Mouse (Mus musculus): ENCODE data around the gene Ets1. TPM values are rescaled to one million over a fixed set of nuclear protein-coding genes. Genes with fewer than 3 reads are reported as not detected.

The Ets1 gene
- total RNA-seq, 2 experiments from 2014 or later = 53.5 to 65.4 TPM

DNA sequence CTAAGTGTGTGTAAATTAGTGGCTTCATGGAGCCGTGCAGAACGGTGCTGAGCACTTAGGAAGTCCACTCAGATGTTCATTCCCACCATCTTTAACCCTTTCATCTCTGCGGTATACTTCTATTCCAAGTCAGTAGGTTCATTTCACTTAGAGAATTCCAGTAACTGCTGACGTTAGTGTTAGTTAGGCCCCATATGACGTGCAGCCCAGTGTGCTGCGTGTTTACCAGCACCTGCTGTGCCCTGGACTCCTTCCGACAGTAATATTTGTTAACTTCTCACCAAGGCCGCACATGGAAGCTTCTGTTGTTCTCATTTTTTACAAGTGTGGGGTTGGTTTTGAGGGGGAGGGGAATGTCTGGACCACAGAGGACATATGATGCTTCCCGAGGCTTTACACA is 108.3 kb downstream of the Ets1 start:
- no peak for DNase-seq
- intact Hi-C loops (cut with DNase I) = loop anchor here (5.0 kb wide), 1 partner anchor 193 kb away; no protein-coding TSS in a partner anchor

DNA sequence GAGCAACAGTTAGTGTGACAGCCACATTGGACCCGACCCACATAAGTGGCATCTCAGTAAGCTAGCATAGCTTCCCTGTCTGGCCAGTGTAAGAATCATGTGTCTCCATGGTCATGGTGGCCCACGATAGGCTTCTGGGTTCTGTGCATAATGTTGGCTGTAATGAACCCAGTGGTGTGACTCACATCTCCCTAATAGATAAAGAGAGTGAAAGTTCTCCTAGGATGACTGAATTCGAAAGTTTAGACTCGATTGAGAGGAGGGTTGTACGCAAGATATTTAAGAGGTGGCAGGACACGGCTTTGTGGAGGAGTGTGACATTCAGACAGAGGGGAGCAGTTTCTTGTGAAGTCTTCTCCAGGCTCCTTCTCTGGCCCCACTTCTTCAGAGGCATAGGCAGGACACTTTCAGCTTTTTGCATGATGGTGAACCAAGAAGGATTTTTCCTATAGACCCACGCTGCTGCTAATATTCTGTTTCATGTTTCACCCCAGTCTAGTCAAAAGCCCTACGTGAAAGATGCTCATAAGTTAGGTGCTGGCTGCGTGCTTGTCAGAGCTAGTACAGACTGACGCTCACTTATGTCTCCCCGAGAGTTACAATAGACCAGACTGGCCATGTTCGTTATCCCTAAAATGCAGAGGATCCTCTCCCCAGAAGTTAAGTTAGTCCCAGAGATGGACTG is 109.2 kb downstream of the Ets1 start:
- no peak for DNase-seq
- intact Hi-C loops (cut with DNase I) = loop anchor here (5.0 kb wide), 1 partner anchor 337 kb away; no protein-coding TSS in a partner anchor

DNA sequence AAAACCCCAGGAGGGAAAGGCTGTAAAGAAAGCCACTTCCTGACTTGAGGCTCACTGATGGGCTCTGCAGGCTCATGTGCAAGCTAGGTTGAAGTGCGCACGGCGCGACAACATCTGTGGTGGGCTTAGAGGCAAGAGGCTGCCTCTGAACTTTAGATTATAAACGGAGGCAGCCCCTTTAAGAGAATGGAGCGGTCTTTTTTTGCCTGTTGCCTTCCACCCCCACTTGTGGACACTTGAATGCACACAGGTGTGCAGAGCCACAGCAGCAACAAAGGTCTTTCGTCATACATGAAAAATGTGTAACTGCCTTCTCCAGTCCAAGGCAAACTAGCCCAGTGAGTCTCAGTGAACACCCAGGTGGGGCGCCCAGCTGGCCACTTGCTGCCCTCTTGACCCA is 110.0 kb downstream of the Ets1 start:
- DNase-seq = no peak
- intact Hi-C loops (cut with DNase I) = loop anchor here (5.0 kb wide), 1 partner anchor 336 kb away; no protein-coding TSS in a partner anchor

DNA sequence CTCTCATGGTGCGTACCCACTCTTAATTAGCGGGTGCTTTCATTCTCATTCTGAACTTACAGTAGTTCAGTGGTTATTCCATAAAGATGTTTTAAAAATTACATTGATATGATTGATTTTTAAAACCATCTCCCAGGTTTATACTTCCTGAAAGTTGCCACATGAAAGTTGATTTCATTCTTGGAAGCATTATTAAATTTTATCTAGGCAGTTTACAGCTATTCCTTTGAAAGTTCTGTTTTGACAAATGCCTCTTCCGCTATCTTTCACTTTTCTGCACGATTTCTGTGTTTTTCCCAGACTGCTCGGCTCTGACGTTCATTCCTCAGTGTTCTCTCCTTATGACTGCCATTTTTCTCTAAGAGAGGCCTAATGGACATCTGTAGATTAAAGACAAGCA is 110.6 kb downstream of the Ets1 start:
- intact Hi-C loops (cut with DNase I) = loop anchor here (5.0 kb wide), 1 partner anchor 336 kb away; no protein-coding TSS in a partner anchor

DNA sequence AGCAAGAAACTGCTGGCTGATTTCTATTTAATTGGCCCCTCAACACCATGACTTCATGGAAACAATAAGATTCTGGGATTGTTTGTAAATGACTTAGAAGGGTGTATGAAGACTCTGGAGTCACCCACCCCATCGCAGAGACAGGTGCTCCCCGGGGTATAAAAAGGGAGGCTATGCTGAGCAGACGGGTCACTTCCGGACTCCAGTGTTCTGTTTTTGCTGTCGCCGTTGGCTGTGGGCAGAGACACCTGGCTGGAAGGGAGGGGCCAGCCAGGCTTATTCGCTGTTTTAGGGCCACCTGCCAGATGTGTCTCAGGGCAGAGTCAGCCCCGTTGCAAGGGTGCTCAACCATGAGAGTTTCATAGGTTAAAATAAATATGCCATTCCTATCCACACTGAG is 111.6 kb downstream of the Ets1 start:
- intact Hi-C loops (cut with DNase I) = loop anchor here (5.0 kb wide), 1 partner anchor 335 kb away; no protein-coding TSS in a partner anchor
- no peak for DNase-seq

More for the DNA sequence above, 110.6 kb downstream of the Ets1 start:
- no peak for DNase-seq

DNA sequence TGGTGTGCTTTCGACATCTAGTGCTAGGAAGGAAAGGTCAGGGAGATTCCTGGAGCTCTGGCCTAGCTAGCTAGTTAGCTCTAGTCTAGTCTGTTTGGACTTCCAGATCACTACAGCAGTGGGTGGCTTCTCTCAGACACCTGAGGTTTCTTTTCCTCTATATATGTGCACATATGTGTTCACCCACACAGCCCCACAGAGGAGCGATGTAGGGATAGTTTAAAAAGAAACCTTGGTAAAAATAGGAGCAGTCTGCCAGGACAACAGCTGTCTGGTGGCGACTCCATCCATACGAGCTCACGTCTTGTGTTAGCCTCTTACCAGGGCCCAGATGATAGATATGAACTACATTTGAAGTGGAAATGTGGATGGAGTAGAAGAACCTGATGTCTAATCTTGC is 112.5 kb downstream of the Ets1 start:
- intact Hi-C loops (cut with DNase I) = loop anchor here (5.0 kb wide), 1 partner anchor 334 kb away; no protein-coding TSS in a partner anchor
- DNase-seq = no peak

DNA sequence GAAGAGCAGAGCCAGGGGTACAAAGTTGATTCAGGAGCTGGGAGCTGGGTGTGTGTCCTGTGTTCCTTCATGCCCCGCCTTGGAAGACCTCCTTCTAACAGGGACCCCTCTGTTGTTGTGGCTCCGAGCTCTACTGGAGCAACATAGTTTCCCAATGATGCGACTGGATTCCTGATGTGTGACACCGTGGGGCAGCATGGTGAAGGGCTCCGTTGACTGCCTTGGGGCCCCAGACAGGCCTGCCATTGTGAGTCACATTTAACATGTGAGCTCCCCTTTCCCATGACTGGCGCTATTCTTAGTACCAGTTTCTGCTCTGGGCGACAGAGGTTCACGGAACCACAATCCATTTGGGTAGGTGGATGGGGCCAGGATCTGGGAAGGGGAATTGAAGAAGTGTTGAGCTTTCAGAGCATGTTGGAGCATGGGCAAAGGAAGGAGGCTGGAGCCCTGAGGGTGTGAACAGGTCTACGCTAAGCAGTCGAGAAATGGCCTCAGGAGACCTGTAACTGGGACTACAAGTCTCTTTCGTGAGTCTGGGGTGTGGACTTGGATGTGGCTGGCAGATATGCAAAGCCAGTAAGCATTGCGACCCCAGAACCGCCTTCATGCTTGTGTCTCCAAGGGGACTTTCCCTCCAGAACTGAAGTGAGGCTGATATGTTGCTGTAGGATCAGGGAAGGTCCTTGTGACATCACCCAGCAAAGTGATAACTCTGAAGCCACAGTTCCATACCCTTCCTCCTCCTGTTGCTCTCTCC is 113.9 kb downstream of the Ets1 start:
- intact Hi-C loops (cut with DNase I) = loop anchor here (5.0 kb wide), 1 partner anchor 332 kb away; no protein-coding TSS in a partner anchor
- DNase-seq = no peak

DNA sequence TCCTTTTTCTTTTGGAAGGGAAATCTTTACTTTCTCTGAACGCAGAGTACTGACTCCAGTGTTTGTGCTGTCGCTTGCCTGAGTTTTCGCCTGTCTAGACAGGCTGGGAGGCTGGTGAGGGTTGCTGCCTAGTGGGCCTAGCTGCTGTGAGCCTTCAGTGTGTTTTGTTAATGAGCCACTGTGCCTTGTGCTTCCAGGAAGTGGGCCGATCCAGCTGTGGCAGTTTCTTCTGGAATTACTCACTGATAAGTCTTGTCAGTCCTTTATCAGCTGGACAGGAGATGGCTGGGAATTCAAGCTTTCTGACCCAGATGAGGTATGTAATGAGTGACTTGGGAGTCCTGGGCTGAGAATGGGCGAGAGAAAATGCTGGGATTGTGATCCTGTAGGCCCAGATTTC is 116.6 kb downstream of the Ets1 start:
- intact Hi-C loops (cut with DNase I) = no loop called here
- DNase-seq = no peak

DNA sequence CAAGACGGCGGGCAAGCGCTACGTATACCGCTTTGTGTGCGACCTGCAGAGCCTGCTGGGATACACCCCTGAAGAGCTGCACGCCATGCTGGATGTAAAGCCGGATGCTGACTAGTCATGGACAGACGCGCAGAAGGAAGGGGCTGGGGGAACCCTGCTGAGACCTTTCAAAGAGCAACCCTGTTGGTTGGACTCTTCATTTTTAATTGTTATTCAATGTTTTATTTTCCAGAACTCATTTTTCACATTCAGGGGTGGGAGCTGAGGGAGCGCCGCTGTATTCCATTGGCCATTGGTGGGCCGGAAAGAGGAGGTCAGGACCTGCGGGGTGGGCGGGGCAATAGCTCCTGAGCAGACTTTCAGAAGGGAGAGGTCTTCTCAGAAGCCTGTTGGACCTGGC is 118.3 kb downstream of the Ets1 start:
- intact Hi-C loops (cut with DNase I) = no loop called here
- DNase-seq = no peak

DNA sequence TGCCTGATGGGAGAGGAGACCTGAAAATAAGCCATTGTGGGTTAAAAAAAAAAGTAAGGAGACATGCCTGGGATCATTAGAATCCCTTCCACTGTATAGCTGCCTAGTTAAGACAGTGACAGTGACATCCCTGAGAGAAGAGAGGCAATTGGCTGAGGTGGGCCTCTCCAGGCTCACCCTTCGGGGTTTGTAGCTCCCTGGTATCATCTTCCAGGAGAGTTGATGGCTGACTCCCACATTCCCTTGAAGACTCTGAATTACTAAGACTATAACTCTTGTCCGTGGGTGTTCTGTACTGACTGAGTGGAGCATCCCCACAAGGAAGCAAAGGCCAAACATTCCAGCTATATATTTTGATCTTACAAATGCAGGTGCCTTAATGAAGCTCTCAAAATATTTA is 120.0 kb downstream of the Ets1 start:
- intact Hi-C loops (cut with DNase I) = no loop called here
- no peak for DNase-seq

DNA sequence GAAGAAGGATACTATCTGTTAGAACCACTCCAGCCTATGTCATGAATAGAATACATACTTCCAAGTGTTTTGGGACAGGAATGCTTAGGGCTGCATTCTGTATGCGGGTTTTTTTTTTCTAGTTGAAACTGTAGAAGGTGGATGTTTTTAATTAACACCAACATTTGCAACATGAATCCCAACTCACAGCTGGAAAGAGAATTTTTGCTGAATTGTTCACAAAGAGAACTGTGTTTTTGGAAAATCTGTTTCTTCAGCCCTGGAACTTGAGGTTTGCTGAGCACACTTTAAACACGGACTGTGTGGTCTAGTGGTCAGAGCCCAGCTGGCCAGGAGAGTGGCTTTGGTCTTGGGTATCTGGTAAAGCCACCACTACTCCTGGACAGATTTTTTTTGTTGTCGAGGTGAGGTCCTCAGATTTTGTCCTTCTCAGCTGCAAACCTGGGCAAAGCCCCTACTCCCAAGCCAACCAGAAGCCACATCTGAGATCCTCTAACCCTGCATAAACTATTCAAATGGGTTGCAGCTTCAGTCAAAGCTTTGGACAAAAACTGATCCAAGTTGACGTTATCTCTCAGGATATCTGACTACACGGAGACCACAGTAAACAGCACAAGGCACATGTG is 122.4 kb downstream of the Ets1 start:
- no peak for DNase-seq
- intact Hi-C loops (cut with DNase I) = no loop called here

DNA sequence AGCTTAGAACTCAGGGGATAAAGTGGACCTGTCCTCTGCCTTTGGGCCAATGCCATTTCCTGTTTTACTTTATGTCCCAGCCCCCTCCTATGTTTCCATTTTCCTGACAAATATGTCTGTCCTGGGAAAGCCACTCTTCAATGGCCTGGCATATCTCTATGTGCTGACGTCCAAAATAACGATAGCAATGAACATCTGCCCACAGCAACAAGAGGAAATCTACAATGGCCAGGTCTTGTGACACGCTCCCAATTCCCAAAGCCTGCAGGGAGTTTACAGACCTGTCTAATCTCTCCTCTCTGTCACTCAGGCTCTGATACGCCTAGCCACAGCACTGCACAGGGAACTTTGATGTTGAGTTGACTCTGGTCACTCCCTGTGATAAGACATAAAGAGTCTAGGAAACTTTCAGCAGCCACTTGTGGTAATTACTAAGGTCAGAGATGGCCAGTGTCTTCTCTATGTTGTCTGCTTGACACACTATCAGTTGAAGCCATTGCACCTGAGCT is 124.7 kb downstream of the Ets1 start:
- intact Hi-C loops (cut with DNase I) = no loop called here
- no peak for DNase-seq

DNA sequence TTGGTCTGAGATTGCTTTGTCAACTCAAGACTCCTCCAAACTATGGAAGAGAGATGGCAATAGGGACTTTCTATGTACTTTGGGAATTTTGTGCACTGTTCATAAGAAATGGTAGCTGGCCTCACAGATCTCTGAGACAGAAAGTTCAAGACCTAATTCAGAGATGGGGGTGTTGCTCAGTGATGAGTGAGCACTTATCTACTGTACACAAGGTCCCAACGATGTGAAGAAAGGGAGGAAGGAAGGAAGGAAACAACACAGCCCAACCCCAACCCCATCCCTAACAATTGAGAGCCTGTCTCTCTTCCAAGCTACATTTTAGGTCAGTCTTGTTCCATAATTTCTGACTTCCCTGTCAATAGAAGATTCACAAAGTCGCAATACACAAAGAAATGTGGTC is 125.3 kb downstream of the Ets1 start:
- no peak for DNase-seq
- intact Hi-C loops (cut with DNase I) = no loop called here

DNA sequence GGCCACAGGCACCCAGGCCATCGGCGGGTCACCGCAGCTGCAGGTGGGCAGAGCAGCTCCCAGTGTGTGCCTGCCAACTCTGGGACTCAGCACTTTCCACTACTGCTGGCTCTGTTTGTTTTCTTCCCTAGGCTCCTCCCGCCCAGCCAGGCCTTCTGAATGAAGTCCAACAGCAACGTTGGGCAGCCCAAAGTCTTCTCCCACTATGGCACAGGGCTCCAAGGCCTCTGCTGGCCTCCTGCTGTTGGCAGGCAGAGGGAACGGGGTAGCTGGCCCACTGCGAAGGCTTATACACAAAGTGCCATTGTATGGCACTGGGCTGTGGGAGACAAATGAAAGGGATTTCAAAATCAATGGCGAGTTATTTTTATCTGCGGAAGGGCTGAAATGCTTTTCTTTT is 128.4 kb downstream of the Ets1 start:
- DNase-seq = no peak
- intact Hi-C loops (cut with DNase I) = no loop called here

DNA sequence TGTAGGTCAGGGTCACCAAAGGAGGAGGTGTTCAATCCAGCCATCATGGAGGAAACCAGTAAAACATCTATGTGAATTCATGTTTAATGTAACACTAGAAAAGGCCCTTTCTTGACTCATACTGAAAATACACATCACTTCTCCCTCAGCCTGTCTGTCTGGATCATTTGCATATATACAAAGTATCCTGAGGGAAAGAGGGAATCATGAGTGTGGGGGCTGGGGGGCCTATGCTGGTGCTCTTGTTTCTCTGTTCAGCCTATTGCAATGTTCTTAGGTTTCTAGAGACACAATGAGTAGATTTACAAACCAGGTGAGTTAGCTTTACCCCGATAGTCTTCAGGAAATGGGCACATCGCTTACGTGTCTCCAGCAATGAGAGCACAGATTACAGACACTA is 129.1 kb downstream of the Ets1 start:
- intact Hi-C loops (cut with DNase I) = no loop called here

DNA sequence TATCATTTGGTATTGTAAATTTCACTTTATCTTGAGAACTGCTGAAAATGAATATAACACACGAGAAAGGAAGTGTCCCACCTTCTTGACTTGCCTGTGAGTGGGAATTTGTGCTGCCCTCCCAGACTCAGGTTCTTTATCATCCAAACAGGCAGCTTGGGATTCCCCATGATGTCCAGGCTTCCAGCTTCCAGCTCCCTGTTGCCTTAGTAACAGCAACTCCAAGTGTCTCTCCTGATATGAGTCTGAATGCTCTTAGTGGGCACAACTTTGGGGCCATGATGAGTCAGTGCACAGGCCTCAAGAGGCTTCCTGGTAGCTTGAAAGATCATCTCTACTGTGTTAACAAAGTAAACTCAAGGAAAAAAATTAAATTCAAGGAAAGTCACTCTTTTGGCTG is 142.8 kb downstream of the Ets1 start:
- intact Hi-C loops (cut with DNase I) = no loop called here
- DNase-seq = no peak

More for the DNA sequence above, 129.1 kb downstream of the Ets1 start:
- no peak for DNase-seq

DNA sequence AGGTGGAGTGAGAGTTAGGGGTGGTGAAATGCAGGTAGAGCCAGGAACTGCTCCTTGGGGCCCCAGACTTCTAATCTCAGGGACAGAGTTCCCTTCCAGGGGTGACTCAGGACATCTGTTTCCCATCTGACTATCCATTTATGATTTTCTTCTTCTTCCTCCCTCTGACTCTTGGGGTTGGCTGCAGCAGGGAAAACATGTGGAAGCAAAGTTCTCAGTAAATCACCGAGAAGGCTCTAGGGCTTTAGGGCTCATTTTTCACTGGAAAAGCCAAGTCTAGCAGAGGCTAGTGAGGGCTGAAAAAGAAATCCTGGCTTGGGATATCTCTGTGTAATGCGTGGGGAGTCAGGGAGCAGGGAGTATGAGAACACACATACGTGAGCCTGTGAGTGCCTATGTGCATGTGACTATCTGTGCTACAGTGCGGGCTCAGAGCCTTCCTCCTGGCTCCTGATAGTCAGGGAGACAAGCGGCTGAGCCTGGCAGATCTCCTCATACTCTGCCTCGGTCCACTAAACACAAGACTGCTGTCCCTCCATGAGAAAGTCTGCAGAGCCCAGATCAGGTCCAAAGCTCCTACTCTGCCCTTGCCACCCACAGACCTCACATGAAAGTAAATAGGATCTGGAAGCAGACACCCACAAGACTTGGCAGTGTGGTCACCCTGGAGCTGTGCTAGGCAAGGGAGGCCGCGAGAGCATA is 146.5 kb downstream of the Ets1 start:
- intact Hi-C loops (cut with DNase I) = no loop called here
- no peak for DNase-seq

DNA sequence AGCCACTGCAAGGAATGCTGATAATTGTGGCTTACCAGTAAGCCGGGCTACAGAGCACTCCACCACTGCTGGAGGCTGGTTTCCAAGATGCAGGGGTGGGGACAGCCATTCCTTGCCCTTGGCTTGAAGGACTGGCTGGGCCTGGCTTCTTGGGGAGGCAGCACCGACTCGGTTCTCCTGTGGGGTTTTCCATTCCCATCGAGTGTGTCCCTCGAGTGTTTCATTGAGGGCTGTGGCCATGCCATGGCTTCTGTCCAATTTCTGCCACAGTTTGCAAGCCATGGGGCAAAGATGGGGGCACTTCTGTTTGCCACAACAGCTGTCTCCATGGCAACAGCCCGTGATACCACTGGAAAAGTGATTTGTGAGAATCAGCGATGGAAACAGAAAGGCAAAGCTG is 151.1 kb downstream of the Ets1 start:
- intact Hi-C loops (cut with DNase I) = no loop called here
- DNase-seq = peak; percentile 43 to 50

DNA sequence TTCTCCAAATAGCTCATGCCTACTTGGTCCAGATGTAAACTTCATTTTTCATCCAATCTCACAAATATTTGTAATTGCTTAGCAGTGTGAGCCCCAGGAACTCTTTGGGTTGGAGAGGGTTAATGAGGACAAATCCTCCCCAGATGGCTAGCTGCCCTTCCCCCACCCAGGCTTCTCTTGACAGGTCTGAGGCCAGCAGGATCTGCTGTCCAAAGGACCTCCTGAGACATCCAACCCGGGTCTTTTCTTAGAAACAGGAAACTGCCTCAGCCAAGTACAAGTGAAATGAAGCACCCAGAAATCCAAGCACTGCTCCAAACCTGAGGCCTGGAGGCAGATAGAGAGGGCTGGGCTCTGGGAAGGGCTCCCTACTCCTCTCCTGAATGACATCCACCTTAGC is 151.6 kb downstream of the Ets1 start:
- intact Hi-C loops (cut with DNase I) = no loop called here
- DNase-seq = peak; percentile 54 to 66

DNA sequence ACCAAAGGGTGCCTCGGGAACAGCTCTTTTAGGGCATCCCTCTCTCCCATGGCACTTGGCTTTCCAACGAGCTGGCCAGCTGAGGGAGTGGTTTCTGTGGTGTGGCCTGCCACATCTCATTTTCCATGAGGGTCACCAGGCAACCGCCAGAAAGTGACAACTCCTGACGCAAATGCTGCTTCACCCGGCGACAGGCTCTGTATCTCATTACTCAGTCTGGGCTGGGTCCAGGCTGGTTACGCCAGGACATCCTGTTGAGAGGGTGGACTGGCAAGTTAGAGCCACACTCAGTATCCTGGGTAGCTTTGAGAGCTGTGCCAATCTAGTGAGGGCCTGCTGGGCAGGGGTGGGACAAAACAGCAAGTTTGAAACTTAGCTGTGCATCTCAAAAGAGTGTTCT is 153.3 kb downstream of the Ets1 start:
- intact Hi-C loops (cut with DNase I) = no loop called here
- DNase-seq = peak in 1 of 2 experiments; percentile 20

DNA sequence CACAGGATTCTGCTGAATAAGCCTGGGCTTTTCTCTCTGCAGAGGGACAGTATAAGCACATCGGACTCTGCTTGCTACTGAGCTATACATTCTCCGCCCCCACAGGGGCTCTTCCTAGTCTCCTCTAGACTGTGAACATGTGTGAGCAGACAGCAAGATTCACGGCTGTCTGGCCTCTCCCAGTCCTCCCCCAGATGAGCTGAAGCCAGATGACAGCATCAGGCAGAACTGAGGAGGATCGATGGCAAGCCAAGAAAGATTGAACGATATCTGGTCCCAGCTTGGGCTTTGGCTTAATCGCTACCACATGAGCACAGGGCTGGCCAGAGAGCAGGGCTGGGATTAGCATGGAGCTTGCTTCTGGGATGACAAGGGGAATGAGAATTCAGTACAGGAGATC is 155.7 kb downstream of the Ets1 start:
- intact Hi-C loops (cut with DNase I) = no loop called here
- no peak for DNase-seq

Data from heart, postnatal 36 days (tissue).